Comparison of ENCODE assay signal across 25 mouse cellular contexts in the genomic region with DNA sequence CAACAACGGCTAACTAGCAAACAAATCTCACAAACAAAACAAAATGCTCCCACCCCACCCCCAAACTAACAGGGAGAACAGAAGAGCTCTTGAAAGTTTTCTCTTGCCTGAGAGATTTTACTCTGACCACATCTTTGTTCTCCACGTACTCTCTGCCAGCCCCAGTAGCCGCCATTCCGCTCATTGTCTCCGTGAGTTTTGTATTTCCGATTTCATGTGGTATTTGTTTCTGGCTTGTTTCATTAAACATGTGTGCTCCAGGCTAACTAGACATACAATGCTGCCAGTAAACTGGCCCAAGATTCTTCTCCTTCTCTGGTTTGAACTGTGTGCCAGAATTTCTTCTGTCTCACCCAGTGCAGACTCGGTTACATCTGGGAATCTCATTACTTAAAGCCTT.
DNase-seq lines count a peak whose midpoint lies in the region; ATAC-seq lines count a peak whose summit lies in the region.
"Had no signal": no experiment of that assay in that cellular context is flagged by ENCODE, and none has a peak within 500 bp of the region (broad histone marks: within the 10 kb centered on the region; RNA-seq: fewer than 3 reads in every experiment).

No protein-coding gene starts in this region.

- no peak overlapping the region for H3K4me2 ChIP-seq in forebrain, embryonic 14.5 days (ENCODE audit: low read length)
- H3K4me2 ChIP-seq in forebrain, embryonic 16.5 days (ENCODE audit: low read length): no peak overlapping the region
- no peak overlapping the region for H3K4me2 ChIP-seq in heart, embryonic 12.5 days
- H3K4me2 ChIP-seq: embryonic facial prominence, embryonic 13.5 days; embryonic facial prominence, embryonic 15.5 days; forebrain, embryonic 12.5 days; forebrain, embryonic 15.5 days had no signal

- DNase-seq in forebrain, embryonic 14.5 days (ENCODE audit: low spot score): peak; percentile 5
- peak; percentile 76 for DNase-seq in heart, adult 11 months
- peak; percentile 52 for DNase-seq in Muller cell, postnatal 12 days (ENCODE audit: inconsistent ontology term)
- DNase-seq: adrenal gland, adult 2 months; adrenal gland, postnatal 10 days; adrenal gland, postnatal 25 days; B cell, adult 2 months; cerebellum, adult 11 months; cerebellum, adult 18-20 months; cerebellum, adult 8-10 months; cerebellum, adult 9-11 months; cerebellum, postnatal 14 days; cerebellum, postnatal 36 days; embryo, embryonic 11 days had no signal

- 67% methylated on average over 7 of the region's 7 CpGs for WGBS in forebrain, embryonic 14.5 days
- 60% methylated on average over 7 of the region's 7 CpGs for WGBS in forebrain, embryonic 16.5 days
- WGBS in heart, embryonic 12.5 days: 83% methylated on average over 7 of the region's 7 CpGs

- no peaks in the 10 kb centered on the region for H3K9me3 ChIP-seq in forebrain, embryonic 14.5 days (replicated peaks; ENCODE audit: control insufficient read depth, low read length)
- H3K9me3 ChIP-seq in forebrain, embryonic 16.5 days (ENCODE audit: control insufficient read depth, low read length): no peaks in the 10 kb centered on the region
- no peaks in the 10 kb centered on the region for H3K9me3 ChIP-seq in heart, embryonic 12.5 days (replicated peaks)
- H3K9me3 ChIP-seq: embryonic facial prominence, embryonic 13.5 days; embryonic facial prominence, embryonic 15.5 days; forebrain, embryonic 10.5 days; forebrain, embryonic 12.5 days; forebrain, embryonic 15.5 days had no signal

- H3K4me1 ChIP-seq in forebrain, embryonic 14.5 days (ENCODE audit: control insufficient read depth, insufficient read depth, low read length): no peaks in the 10 kb centered on the region
- H3K4me1 ChIP-seq in forebrain, embryonic 16.5 days (replicated peaks; ENCODE audit: control insufficient read depth, insufficient read depth, low read length): no peaks in the 10 kb centered on the region
- no peaks in the 10 kb centered on the region for H3K4me1 ChIP-seq in heart, embryonic 12.5 days (replicated peaks)
- H3K4me1 ChIP-seq: embryonic facial prominence, embryonic 13.5 days; forebrain, embryonic 10.5 days; forebrain, embryonic 12.5 days; forebrain, embryonic 15.5 days had no signal

- no peak overlapping the region for H3K27ac ChIP-seq in forebrain, embryonic 14.5 days (ENCODE audit: low read depth, low read length)
- no peak overlapping the region for H3K27ac ChIP-seq in forebrain, embryonic 16.5 days (ENCODE audit: low read length)
- no peak overlapping the region for H3K27ac ChIP-seq in heart, embryonic 12.5 days (ENCODE audit: poor library complexity, severe bottlenecking)
- H3K27ac ChIP-seq: embryonic facial prominence, embryonic 13.5 days; embryonic facial prominence, embryonic 15.5 days; forebrain, embryonic 10.5 days; forebrain, embryonic 12.5 days; forebrain, embryonic 15.5 days had no signal

- ATAC-seq in forebrain, embryonic 14.5 days: no peak
- no peak for ATAC-seq in forebrain, embryonic 16.5 days
- no peak for ATAC-seq in heart, embryonic 12.5 days (ENCODE audit: insufficient number of reproducible peaks, low FRiP score)
- ATAC-seq: CD4-positive, CD25-positive, alpha-beta regulatory T cell, adult 4 months; forebrain, embryonic 15.5 days had no signal

- H3K9ac ChIP-seq in forebrain, embryonic 14.5 days (ENCODE audit: low read length): no peak overlapping the region
- H3K9ac ChIP-seq in forebrain, embryonic 16.5 days (replicated peaks; ENCODE audit: low read depth, low read length): no peak overlapping the region
- no peak overlapping the region for H3K9ac ChIP-seq in heart, embryonic 12.5 days
- H3K9ac ChIP-seq: embryonic facial prominence, embryonic 13.5 days; embryonic facial prominence, embryonic 15.5 days; forebrain, embryonic 12.5 days; forebrain, embryonic 15.5 days had no signal

- no peak overlapping the region for H3K4me3 ChIP-seq in forebrain, embryonic 14.5 days (ENCODE audit: low read depth, low read length)
- no peak overlapping the region for H3K4me3 ChIP-seq in forebrain, embryonic 16.5 days (replicated peaks; ENCODE audit: low read length)
- no peak overlapping the region for H3K4me3 ChIP-seq in heart, embryonic 12.5 days
- H3K4me3 ChIP-seq: embryonic facial prominence, embryonic 13.5 days; embryonic facial prominence, embryonic 15.5 days; erythroblast, embryonic 14.5 days; forebrain, embryonic 10.5 days; forebrain, embryonic 12.5 days; forebrain, embryonic 15.5 days had no signal

- no peaks in the 10 kb centered on the region for H3K36me3 ChIP-seq in forebrain, embryonic 14.5 days (ENCODE audit: control insufficient read depth, insufficient read depth, low read length)
- no peaks in the 10 kb centered on the region for H3K36me3 ChIP-seq in forebrain, embryonic 16.5 days (ENCODE audit: control insufficient read depth, insufficient read depth)
- no peaks in the 10 kb centered on the region for H3K36me3 ChIP-seq in heart, embryonic 12.5 days
- H3K36me3 ChIP-seq: embryonic facial prominence, embryonic 13.5 days; embryonic facial prominence, embryonic 15.5 days; forebrain, embryonic 10.5 days; forebrain, embryonic 12.5 days; forebrain, embryonic 15.5 days; G1E had no signal

- H3K27me3 ChIP-seq in forebrain, embryonic 14.5 days (replicated peaks; ENCODE audit: control insufficient read depth, insufficient read depth, low read length): no peaks in the 10 kb centered on the region
- no peaks in the 10 kb centered on the region for H3K27me3 ChIP-seq in forebrain, embryonic 16.5 days (replicated peaks; ENCODE audit: control insufficient read depth, insufficient read depth, low read length)
- H3K27me3 ChIP-seq in heart, embryonic 12.5 days (replicated peaks): no peaks in the 10 kb centered on the region
- H3K27me3 ChIP-seq: CH12.LX; embryonic facial prominence, embryonic 13.5 days; embryonic facial prominence, embryonic 15.5 days; forebrain, embryonic 12.5 days; forebrain, embryonic 15.5 days had no signal

Comparison
In these comparisons a context has a peak if more than half of its experiments do, and no peak if none do; other contexts are left out.
1. DNase-seq: peak in every context shown above with its lines; median percentile 76 in heart, adult 11 months; 52 in Muller cell, postnatal 12 days; 5 in forebrain, embryonic 14.5 days.